Mouse (Mus musculus) stomach, embryonic 15.5 days (tissue): ENCODE measurements at regions not wholly inside any gene's neighbourhood (a gene's known extent, or its start where the extent isn't known, plus 50 kb on each side); places are given as distances from the start of the nearest gene placed in this dataset.

ENCODE experiments used
- ATAC-seq: fragments of 200-750 bp; cut with Nextera tagmentation; 2 replicates; pipeline ENCODE4 v1.8.0; 2017; ENCODE audit warnings: low read depth, moderate number of reproducible peaks, moderate TSS enrichment; ENCODE audit not compliant: insufficient read depth, low FRiP score
- H3K27ac ChIP-seq: fragments of 300-500 bp; sonication (generic); 2 replicates; pipeline ENCODE4 v1.5.1; 2015; ENCODE audit warnings: mild to moderate bottlenecking, inconsistent platforms
- H3K27me3 ChIP-seq: fragments of 300-500 bp; sonication (generic); replicated peaks from 2 replicates; pipeline ENCODE4 v1.6.1; 2015; ENCODE audit warnings: inconsistent platforms
- H3K36me3 ChIP-seq: fragments of 300-500 bp; sonication (generic); 2 replicates; pipeline ENCODE4 v1.6.1; 2015; ENCODE audit warnings: inconsistent platforms
- H3K4me1 ChIP-seq: fragments of 300-500 bp; sonication (generic); 2 replicates; pipeline ENCODE4 v1.6.1; 2015; ENCODE audit warnings: inconsistent platforms
- H3K4me2 ChIP-seq: fragments of 300-500 bp; sonication (generic); 2 replicates; pipeline ENCODE4 v1.6.1; 2015; ENCODE audit warnings: mild to moderate bottlenecking, inconsistent platforms
- H3K4me3 ChIP-seq: fragments of 300-500 bp; sonication (generic); replicated peaks from 2 replicates; pipeline ENCODE4 v1.5.1; 2015; ENCODE audit warnings: inconsistent platforms
- H3K9ac ChIP-seq: fragments of 300-500 bp; sonication (generic); 2 replicates; pipeline ENCODE4 v1.6.1; 2015; ENCODE audit warnings: inconsistent platforms
- H3K9me3 ChIP-seq: fragments of 300-500 bp; sonication (generic); 2 replicates; pipeline ENCODE4 v1.6.1; 2016; ENCODE audit warnings: inconsistent platforms
- WGBS: fragments of 180-500 bp; shearing (Covaris S2); methylation state at CpG from one replicate; pipeline ENCODE4 v1.1.7; 2015; 5-methylcytosine and 5-hydroxymethylcytosine counted together

DNA sequence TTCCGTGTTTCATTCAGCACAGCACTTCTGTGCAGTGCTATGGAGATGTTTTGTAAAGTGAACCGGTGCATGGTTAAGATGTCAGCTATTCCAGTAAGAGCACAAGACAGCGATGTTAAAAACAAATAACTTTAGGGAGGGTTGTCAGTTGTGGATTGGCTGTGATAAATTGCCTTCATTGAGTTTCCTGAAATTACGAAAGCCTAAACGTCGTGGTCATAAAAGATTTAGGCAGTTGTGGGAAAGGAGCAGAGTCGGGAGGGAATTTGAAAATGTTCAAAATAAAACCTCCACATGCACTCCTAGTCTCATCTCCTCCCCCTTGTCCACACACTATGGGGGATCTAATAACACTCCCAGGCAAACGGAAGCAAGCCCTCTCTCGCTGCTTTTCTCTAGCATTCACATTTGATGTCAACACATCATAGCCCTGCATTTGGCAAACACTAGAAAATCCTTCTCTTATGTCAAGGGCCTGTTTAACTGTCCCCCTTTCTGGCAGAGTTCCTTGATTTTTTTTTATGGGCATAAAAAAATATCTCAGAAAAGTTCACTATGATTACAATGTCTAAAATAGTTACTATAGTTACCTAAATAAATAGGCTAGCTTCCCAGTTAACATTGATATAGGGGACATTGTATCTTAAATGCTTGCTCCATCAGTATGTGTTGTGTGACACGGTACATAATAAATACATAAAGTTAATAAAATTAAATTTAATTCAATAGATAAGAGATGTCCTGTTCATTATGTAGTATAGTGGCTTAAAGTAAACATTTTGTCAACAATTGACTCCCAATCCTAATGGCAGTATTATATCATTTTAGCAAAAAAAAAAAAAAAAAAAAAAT lies 589.2 kb upstream of the Kif18a start:
- Histone ChIP-seq H3K9ac (no peak overlapping the region), H3K4me1 (no peaks in the 10 kb centered on the region), H3K27me3 (no peaks in the 10 kb centered on the region), H3K9me3 (no peaks in the 10 kb centered on the region), H3K27ac (no peak overlapping the region), H3K36me3 (no peaks in the 10 kb centered on the region), H3K4me3 (no peak overlapping the region), H3K4me2 (no peak overlapping the region)
- 43% methylated on average over 10 of the region's 10 CpGs for WGBS
- no peak for ATAC-seq

GRCm38 (mm10) chr2:108701308-108701707 lies 579.2 kb upstream of the Kif18a start:
- Histone ChIP-seq H3K27me3 (no peaks in the 10 kb centered on the region), H3K4me3 (no peak overlapping the region), H3K9ac (no peak overlapping the region), H3K4me1 (no peaks in the 10 kb centered on the region), H3K4me2 (no peak overlapping the region), H3K36me3 (no peaks in the 10 kb centered on the region), H3K9me3 (no peaks in the 10 kb centered on the region), H3K27ac (no peak overlapping the region)
- 58% methylated on average over 7 of the region's 7 CpGs for WGBS
- ATAC-seq, result no peak

GRCm38 (mm10) chr2:108707856-108708855 lies 572.4 kb upstream of the Kif18a start:
- Histone ChIP-seq H3K4me1 (no peaks in the 10 kb centered on the region), H3K9me3 (no peaks in the 10 kb centered on the region), H3K36me3 (no peaks in the 10 kb centered on the region), H3K4me2 (no peak overlapping the region), H3K27me3 (no peaks in the 10 kb centered on the region), H3K27ac (no peak overlapping the region), H3K4me3 (no peak overlapping the region), H3K9ac (no peak overlapping the region)
- 75% methylated on average over 5 of the region's 5 CpGs for WGBS
- no peak for ATAC-seq

- Histone ChIP-seq H3K9ac (no peak overlapping the region), H3K27ac (no peak overlapping the region), H3K4me3 (no peak overlapping the region), H3K4me2 (no peak overlapping the region), H3K36me3 (no peaks in the 10 kb centered on the region), H3K27me3 (no peaks in the 10 kb centered on the region), H3K4me1 (no peaks in the 10 kb centered on the region), H3K9me3 (no peaks in the 10 kb centered on the region)
- ATAC-seq, result no peak
- WGBS, result 80% methylated on average over 3 of the region's 3 CpGs
Observed at GRCm38 (mm10) chr2:108742079-108742478, 538.5 kb upstream of the Kif18a start.

DNA sequence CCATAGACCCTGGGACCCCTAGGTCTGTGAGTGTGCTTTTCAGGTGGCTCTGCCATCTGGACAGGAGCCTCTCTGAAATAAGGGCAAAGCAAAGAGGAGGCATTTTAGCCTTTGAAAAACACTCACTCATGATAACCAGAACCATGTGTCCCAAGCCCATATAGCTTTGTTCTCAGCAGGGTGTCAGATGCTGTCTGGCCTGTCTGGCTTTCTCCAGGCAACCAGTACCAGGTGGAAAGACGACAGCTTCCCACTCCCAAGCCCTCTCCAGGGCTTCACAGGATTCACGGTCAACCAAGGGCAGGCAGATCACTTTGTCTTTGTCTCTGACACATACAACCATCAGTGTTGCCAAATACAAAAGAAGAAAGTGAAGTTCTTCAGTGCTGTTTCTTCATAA lies 537.0 kb upstream of the Kif18a start:
- no peaks in the 10 kb centered on the region for H3K9me3 ChIP-seq
- no peaks in the 10 kb centered on the region for H3K27me3 ChIP-seq
- H3K4me3 ChIP-seq, result no peak overlapping the region
- no peak for ATAC-seq
- H3K27ac ChIP-seq, result no peak overlapping the region
- H3K4me1 ChIP-seq, result no peaks in the 10 kb centered on the region
- 32% methylated on average over 2 of the region's 2 CpGs for WGBS
- H3K36me3 ChIP-seq, result no peaks in the 10 kb centered on the region
- no peak overlapping the region for H3K4me2 ChIP-seq
- no peak overlapping the region for H3K9ac ChIP-seq

DNA sequence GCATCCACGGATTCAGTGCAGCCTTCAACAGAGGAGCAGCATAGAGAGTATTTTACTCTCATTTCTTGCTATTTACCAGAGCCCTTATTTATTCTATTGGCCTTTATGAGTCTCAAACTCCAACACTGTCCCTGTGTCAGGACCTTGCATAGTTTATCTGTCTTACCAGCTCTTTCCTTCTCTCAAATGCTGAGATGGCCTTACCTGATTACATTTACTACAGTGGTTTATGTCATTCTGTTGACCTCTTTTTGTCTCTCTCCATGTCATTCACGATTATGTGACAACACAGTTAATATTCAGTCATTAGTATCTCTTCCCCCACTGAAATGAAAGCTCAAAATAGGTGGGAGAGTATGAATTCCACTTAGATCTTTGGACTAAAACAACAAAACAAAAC lies 535.7 kb upstream of the Kif18a start:
- H3K27me3 ChIP-seq, result no peaks in the 10 kb centered on the region
- H3K36me3 ChIP-seq, result no peaks in the 10 kb centered on the region
- H3K9ac ChIP-seq, result no peak overlapping the region
- H3K4me3 ChIP-seq, result no peak overlapping the region
- no peak overlapping the region for H3K4me2 ChIP-seq
- no peak for ATAC-seq
- H3K4me1 ChIP-seq, result no peaks in the 10 kb centered on the region
- WGBS, result 78% methylated on average over 2 of the region's 2 CpGs
- no peaks in the 10 kb centered on the region for H3K9me3 ChIP-seq
- H3K27ac ChIP-seq, result no peak overlapping the region

DNA sequence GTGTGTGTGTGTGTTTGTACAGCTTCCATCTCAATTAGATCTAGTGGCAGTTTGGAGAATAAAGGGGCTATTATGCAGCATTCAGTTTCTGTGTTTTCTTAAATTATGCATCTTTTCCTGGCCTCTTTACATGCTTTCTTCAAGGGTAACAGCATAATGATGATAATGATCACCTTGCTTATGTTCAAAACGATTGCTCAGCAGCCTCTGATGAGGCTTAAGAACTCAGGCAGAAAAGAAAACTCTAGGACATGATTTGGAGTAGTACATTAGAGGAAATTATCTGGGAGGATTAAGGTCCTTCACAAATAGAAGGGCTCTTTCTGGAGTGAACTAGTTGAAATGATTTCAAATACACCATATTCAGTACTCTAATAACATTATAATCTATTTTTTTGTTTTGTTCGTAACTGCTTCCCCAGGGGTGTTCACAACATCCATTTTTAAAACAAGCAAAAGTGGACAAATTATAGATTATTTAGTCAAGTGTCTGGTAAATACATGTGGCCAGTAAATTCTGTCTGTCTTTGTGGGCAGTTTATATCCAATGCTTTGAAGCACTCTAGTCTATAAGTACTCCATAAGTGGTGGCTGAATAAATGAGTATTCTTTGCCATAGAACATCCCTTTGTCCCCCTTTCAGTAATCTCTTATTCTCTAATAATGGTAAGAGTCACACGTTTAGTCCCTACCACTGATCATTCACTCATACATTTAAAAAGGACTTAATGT lies 526.9 kb upstream of the Kif18a start:
- Histone ChIP-seq H3K36me3 (no peaks in the 10 kb centered on the region), H3K4me1 (no peaks in the 10 kb centered on the region), H3K27me3 (no peaks in the 10 kb centered on the region), H3K4me3 (no peak overlapping the region), H3K9ac (no peak overlapping the region), H3K9me3 (no peaks in the 10 kb centered on the region), H3K4me2 (no peak overlapping the region), H3K27ac (no peak overlapping the region)
- ATAC-seq, result no peak
- 56% methylated on average over 3 of the region's 3 CpGs for WGBS

- Histone ChIP-seq H3K9ac (no peak overlapping the region), H3K27ac (no peak overlapping the region), H3K36me3 (no peaks in the 10 kb centered on the region), H3K27me3 (no peaks in the 10 kb centered on the region), H3K9me3 (no peaks in the 10 kb centered on the region), H3K4me2 (no peak overlapping the region), H3K4me3 (no peak overlapping the region), H3K4me1 (no peaks in the 10 kb centered on the region)
- 67% methylated on average over 1 of the region's 1 CpGs for WGBS
- ATAC-seq, result no peak
Observed at GRCm38 (mm10) chr2:108755821-108756220, 524.7 kb upstream of the Kif18a start.

- H3K27me3 ChIP-seq, result no peaks in the 10 kb centered on the region
- no peak overlapping the region for H3K9ac ChIP-seq
- no peak overlapping the region for H3K4me2 ChIP-seq
- ATAC-seq, result no peak
- WGBS, result 98% methylated on average over 1 of the region's 1 CpGs
- H3K9me3 ChIP-seq, result no peaks in the 10 kb centered on the region
- no peaks in the 10 kb centered on the region for H3K36me3 ChIP-seq
- H3K4me1 ChIP-seq, result no peaks in the 10 kb centered on the region
- no peak overlapping the region for H3K27ac ChIP-seq
- H3K4me3 ChIP-seq, result no peak overlapping the region
Observed at GRCm38 (mm10) chr2:108756251-108756650, 524.3 kb upstream of the Kif18a start.

GRCm38 (mm10) chr2:108764703-108765102 lies 515.8 kb upstream of the Kif18a start:
- H3K4me2 ChIP-seq, result no peak overlapping the region
- no peaks in the 10 kb centered on the region for H3K9me3 ChIP-seq
- no peak overlapping the region for H3K9ac ChIP-seq
- H3K36me3 ChIP-seq, result no peaks in the 10 kb centered on the region
- H3K4me1 ChIP-seq, result no peaks in the 10 kb centered on the region
- H3K4me3 ChIP-seq, result no peak overlapping the region
- 73% methylated on average over 4 of the region's 4 CpGs for WGBS
- no peak for ATAC-seq
- H3K27ac ChIP-seq, result no peak overlapping the region
- no peaks in the 10 kb centered on the region for H3K27me3 ChIP-seq

- Histone ChIP-seq H3K4me2 (no peak overlapping the region), H3K27me3 (no peaks in the 10 kb centered on the region), H3K27ac (no peak overlapping the region), H3K9me3 (no peaks in the 10 kb centered on the region), H3K36me3 (no peaks in the 10 kb centered on the region), H3K4me1 (no peaks in the 10 kb centered on the region), H3K4me3 (no peak overlapping the region), H3K9ac (no peak overlapping the region)
- no peak for ATAC-seq
- WGBS, result 84% methylated on average over 2 of the region's 2 CpGs
Observed at GRCm38 (mm10) chr2:108766461-108766860, 514.1 kb upstream of the Kif18a start.
